Mouse (Mus musculus): Measurements from ENCODE around the gene Spag7. TPM values are rescaled to one million over a fixed set of nuclear protein-coding genes. Genes with fewer than 3 reads are reported as not detected.

Gene Spag7
- polyA plus RNA-seq, 1 experiment from 2014 or later, result 149 TPM

DNA sequence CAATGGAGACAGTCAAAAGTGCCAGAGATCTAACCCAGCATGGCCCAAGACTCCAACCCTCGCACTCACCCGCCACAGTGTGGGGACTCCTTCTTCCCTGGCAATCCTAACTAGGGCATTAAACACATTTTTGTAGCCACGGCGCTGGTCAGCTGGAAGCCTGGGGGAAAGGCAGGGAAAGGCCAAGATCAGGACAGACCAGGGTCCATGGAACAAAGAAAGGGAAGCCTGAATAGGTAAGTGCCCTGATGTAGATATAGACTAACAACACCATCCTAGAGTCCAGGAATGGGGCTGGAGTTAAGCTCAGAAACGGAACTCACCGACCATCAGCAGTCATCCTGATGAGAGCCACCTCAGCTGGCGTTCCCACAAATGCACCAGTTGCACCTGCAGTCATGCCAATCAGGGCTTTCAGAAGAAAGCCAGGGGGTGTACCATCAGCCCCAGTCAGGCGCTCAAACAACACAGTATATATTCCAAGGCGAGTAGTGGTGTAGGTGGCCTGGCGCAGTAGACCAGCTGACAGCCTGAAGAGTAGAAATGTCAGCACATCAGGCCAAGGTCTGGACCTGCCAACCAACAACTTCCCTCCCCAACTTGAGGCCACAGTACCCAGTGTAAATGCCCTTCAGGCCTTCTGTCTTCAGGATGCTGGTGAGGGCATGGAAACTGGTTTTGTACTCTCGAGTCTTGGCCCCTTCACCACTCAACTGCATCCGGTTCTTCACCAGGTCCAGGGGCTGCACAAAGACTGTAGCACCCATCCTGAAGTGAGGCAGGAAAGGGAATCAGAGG lies 23.6 kb downstream of the Spag7 start:
- ATAC-seq (ENCODE audit: low FRiP score), result no peak
- Histone ChIP-seq H3K36me3 (replicated peaks) (peaks cover 51% of the 10 kb centered on the region), H3K4me2 (peak overlapping the region; percentile 73), H3K9ac (peak overlapping the region; percentile 86), H3K4me3 (replicated peaks) (peak overlapping the region; percentile 78), H3K4me1 (peaks cover 38% of the 10 kb centered on the region), H3K27ac (no peak overlapping the region), H3K27me3 (no peaks in the 10 kb centered on the region), H3K9me3 (no peaks in the 10 kb centered on the region)
- WGBS, result 92% methylated on average over 12 of the region's 12 CpGs

DNA sequence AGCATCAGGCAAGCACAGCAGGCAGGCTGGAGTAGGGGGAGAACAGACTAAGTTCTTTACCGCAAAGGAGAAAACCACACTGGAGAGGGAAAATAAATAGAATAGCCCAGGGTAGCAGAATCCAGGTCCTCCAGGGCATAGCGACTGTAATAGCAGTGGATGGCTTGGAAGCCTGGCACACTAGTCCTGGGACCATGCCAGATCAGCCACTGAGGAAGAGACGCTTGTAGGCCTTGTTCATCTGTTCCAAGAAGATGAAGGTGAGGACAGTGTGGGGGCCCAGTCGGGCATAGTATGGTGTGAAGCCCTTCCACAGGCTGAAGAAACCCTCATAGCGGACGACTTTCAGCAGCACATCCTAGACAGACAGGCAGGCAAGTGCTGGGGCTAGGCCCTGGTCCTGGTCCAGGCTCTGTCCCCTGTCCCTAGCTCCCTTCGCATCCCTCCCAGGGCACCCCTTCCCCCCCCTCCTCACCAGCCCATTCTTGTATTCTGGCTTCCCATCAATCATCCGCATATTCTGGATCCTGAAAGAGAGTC lies 24.6 kb downstream of the Spag7 start:
- 0 out of 2 replicates have a peak overlapping the region, but pooled peaks have one; percentile 27 for H3K9ac ChIP-seq
- peaks cover 41% of the 10 kb centered on the region for H3K36me3 ChIP-seq (replicated peaks)
- no peak for ATAC-seq (ENCODE audit: low FRiP score)
- no peak overlapping the region for H3K4me3 ChIP-seq (replicated peaks)
- H3K4me1 ChIP-seq, result peaks cover 34% of the 10 kb centered on the region
- H3K4me2 ChIP-seq, result no peak overlapping the region
- no peak overlapping the region for H3K27ac ChIP-seq
- WGBS, result 92% methylated on average over 8 of the region's 8 CpGs
- H3K27me3 ChIP-seq, result no peaks in the 10 kb centered on the region
- H3K9me3 ChIP-seq, result no peaks in the 10 kb centered on the region

DNA sequence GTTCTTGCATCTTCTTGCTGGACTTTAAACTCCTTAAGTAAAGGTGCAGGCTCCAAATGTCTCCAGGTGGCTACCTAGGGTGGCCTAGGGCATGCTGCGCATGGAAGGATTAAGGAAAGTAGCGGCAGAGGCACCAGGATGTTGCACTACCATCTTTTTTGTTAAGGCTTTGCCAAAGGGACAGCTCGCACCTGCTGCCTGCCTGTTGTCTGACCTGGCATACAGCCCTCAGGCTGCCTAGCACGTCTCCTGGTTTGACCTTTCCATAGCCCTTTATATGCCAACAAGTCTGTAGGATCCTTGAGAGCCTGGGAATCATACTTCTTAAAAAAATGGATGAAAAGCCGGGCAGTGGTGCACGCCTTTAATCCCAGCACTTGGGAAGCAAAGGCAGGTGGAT lies 26.2 kb downstream of the Spag7 start:
- H3K27ac ChIP-seq, result no peak overlapping the region
- no peaks in the 10 kb centered on the region for H3K9me3 ChIP-seq
- no peak overlapping the region for H3K4me3 ChIP-seq (replicated peaks)
- peaks cover 19% of the 10 kb centered on the region for H3K4me1 ChIP-seq
- WGBS, result 87% methylated on average over 6 of the region's 6 CpGs
- no peak overlapping the region for H3K9ac ChIP-seq
- no peak overlapping the region for H3K4me2 ChIP-seq
- ATAC-seq (ENCODE audit: low FRiP score), result no peak
- H3K27me3 ChIP-seq, result 0 out of 2 replicates have a peak, but pooled peaks cover 4% of the 10 kb centered on the region
- peaks cover 28% of the 10 kb centered on the region for H3K36me3 ChIP-seq (replicated peaks)

DNA sequence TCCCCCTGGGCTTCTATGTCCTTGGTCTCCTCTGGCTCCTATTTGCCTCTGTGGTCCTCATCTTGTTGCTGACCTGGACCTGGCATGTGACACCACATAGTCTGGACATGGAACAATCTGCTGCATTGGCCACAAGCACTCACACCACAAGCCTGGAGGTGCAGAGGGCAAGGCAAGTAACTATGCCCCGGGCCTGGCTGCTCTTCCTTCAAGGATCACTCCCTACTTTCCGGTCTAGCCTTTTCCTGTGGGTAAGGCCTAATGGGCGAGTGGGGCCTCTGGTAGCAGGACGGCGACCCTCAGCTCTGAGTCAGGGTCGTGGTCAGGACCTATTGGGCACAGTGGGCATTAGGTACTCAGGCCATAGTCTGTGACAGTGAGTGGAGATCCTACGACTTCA lies 28.0 kb downstream of the Spag7 start:
- Histone ChIP-seq H3K27me3 (0 out of 2 replicates have a peak, but pooled peaks cover 4% of the 10 kb centered on the region), H3K36me3 (replicated peaks) (peaks cover 28% of the 10 kb centered on the region), H3K4me3 (replicated peaks) (no peak overlapping the region), H3K27ac (no peak overlapping the region), H3K4me1 (peaks cover 15% of the 10 kb centered on the region), H3K9me3 (no peaks in the 10 kb centered on the region), H3K9ac (no peak overlapping the region), H3K4me2 (no peak overlapping the region)
- WGBS, result 84% methylated on average over 7 of the region's 7 CpGs
- no peak for ATAC-seq (ENCODE audit: low FRiP score)

DNA sequence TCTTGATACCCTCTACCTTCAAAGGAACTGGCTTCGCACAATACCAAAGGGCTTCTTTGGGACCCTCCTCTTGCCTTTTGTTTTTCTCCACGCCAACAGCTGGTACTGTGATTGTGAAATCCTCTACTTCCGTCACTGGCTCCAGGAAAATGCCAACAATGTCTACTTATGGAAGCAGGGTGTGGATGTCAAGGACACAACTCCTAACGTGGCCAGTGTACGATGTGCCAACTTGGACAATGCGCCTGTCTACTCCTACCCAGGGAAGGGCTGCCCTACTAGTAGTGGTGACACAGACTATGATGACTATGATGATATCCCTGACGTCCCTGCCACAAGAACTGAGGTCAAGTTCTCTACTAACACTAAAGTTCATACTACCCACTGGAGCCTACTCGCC lies 29.2 kb downstream of the Spag7 start:
- H3K4me3 ChIP-seq (replicated peaks), result no peak overlapping the region
- ATAC-seq (ENCODE audit: low FRiP score), result no peak

DNA sequence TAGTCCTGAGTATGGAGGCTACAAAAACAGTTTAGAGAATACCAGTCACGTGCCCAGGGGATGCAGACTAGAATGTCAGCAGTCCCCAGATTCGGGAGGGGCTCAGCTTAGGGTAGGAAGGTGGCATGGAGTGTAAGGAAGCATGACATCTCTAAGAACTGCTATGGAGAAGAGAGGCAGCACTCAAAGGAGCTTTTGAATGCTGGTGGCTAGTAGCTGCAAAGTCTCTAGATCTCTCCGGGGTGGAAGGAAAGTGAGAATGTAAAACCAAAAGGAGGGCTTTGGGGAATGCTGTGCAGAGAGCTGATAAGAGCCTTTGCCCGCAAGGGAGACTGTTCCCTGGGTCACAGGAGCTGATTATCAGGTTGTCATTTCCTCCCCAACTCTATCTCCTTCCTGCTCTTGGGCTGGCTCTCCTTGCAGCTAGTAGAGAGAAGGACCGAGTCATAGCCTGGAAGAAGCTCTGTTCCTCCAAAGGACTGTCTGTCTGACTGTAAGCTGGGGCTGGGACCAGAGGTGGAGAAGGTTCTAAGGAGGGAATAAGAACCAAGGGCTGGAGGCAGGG lies 30.4 kb downstream of the Spag7 start, which contains the start of gene Gp1ba:
TSS of gene Gp1ba (plus strand) at position 409 of the 565 bp plus-strand sequence.
- no peak for ATAC-seq (ENCODE audit: low FRiP score)
- H3K4me3 ChIP-seq (replicated peaks), result no peak within 1 kb of the TSS
- H3K27me3 ChIP-seq, result 0 out of 2 replicates have a peak, but pooled peaks cover 4% of the 10 kb centered on the region
- H3K4me1 ChIP-seq, result no peaks in the 10 kb centered on the region
- peaks cover 13% of the 10 kb centered on the region; the same call in 1 of the 2 replicates for H3K36me3 ChIP-seq (replicated peaks)
- 67% methylated on average over 5 of the region's 5 CpGs for WGBS
- no peak within 1 kb of the TSS for H3K4me2 ChIP-seq
- no peak within 1 kb of the TSS for H3K27ac ChIP-seq
- no peaks in the 10 kb centered on the region for H3K9me3 ChIP-seq
- no peak within 1 kb of the TSS for H3K9ac ChIP-seq

More for the DNA sequence above, 29.2 kb downstream of the Spag7 start:
- H3K36me3 ChIP-seq (replicated peaks), result peaks cover 23% of the 10 kb centered on the region
- no peaks in the 10 kb centered on the region for H3K9me3 ChIP-seq
- H3K4me2 ChIP-seq, result no peak overlapping the region
- 85% methylated on average over 8 of the region's 8 CpGs for WGBS
- H3K27ac ChIP-seq, result no peak overlapping the region
- H3K4me1 ChIP-seq, result 0 out of 2 replicates have a peak, but pooled peaks cover 2% of the 10 kb centered on the region
- 0 out of 2 replicates have a peak, but pooled peaks cover 4% of the 10 kb centered on the region for H3K27me3 ChIP-seq
- H3K9ac ChIP-seq, result no peak overlapping the region

DNA sequence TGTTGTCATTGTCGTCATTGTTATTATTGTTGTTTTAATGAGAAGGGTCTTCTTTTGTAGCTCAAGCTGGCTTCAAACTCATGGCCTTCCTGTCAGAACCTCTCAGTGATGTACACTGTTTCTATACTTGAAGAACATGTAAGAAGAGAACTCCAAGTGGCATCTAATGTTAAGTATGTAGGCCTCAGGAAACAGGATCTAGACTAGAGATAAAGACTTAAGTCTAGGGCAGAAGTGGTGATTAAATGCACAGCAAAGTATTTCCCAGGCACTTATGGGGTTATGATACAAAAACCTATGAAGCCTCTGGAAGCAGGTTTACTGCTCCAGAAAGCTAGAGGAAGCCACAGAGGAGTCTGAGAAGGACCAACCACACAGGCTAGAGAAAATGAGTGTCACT lies 30.9 kb downstream of the Spag7 start:
- Histone ChIP-seq H3K27me3 (0 out of 2 replicates have a peak, but pooled peaks cover 4% of the 10 kb centered on the region), H3K27ac (no peak overlapping the region), H3K4me1 (no peaks in the 10 kb centered on the region), H3K4me2 (no peak overlapping the region), H3K4me3 (replicated peaks) (no peak overlapping the region), H3K36me3 (replicated peaks) (peaks cover 8% of the 10 kb centered on the region; the same call in 1 of the 2 replicates), H3K9ac (no peak overlapping the region), H3K9me3 (no peaks in the 10 kb centered on the region)
- 84% methylated on average over 1 of the region's 1 CpGs for WGBS
- ATAC-seq (ENCODE audit: low FRiP score), result no peak

DNA sequence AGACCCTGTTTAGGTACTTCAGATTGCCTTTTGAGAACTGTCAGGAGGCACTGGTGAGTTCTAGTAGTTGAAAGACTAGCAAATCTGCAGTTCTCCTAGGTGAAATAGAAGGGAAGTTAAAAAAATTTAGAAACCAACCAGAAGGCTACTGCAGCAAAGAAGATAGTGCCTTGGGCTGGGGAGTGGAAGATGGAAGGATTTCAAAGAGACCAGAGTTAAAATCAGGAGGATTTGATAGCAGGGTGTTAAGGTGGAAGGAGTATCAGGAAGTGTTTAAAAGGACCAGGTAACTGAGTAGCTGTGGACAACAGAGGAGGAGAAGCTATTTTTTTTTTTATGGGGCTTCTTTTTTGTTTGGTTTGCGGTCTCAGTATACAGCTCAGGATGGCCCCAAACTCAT lies 31.5 kb downstream of the Spag7 start:
- no peak for ATAC-seq (ENCODE audit: low FRiP score)
- H3K4me3 ChIP-seq (replicated peaks), result no peak overlapping the region
- no peaks in the 10 kb centered on the region for H3K9me3 ChIP-seq
- no peak overlapping the region for H3K27ac ChIP-seq
- no peak overlapping the region for H3K4me2 ChIP-seq
- 0 out of 2 replicates have a peak, but pooled peaks cover 4% of the 10 kb centered on the region for H3K27me3 ChIP-seq
- no peaks in the 10 kb centered on the region for H3K4me1 ChIP-seq
- H3K9ac ChIP-seq, result no peak overlapping the region
- peaks cover 3% of the 10 kb centered on the region; the same call in 1 of the 2 replicates for H3K36me3 ChIP-seq (replicated peaks)
- 93% methylated on average over 1 of the region's 1 CpGs for WGBS

DNA sequence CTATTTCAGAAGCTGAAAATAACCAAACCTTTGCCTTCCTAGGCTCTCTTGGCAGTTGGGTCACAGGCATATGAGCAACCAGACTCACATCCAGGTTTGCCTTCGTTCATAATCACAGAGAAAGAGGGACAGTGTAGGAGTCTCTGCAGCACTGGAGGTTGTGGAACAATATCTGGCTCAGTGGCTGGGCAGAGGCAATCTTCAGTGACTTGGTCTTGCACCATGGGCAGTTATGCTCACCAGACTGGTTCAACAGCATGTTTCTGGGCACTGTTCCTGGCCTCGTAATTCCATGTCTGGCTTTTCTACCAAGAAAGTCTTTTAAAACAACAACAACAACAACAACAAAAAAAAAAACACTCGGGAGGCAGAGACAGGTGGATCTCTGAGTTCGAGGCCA lies 33.6 kb downstream of the Spag7 start:
- no peak overlapping the region for H3K4me2 ChIP-seq
- no peak overlapping the region for H3K27ac ChIP-seq
- no peak overlapping the region for H3K9ac ChIP-seq
- H3K36me3 ChIP-seq (replicated peaks), result no peaks in the 10 kb centered on the region
- no peak for ATAC-seq (ENCODE audit: low FRiP score)
- H3K9me3 ChIP-seq, result no peaks in the 10 kb centered on the region
- no peak overlapping the region for H3K4me3 ChIP-seq (replicated peaks)
- H3K4me1 ChIP-seq, result no peaks in the 10 kb centered on the region
- H3K27me3 ChIP-seq, result 0 out of 2 replicates have a peak, but pooled peaks cover 4% of the 10 kb centered on the region
- 81% methylated on average over 4 of the region's 4 CpGs for WGBS

DNA sequence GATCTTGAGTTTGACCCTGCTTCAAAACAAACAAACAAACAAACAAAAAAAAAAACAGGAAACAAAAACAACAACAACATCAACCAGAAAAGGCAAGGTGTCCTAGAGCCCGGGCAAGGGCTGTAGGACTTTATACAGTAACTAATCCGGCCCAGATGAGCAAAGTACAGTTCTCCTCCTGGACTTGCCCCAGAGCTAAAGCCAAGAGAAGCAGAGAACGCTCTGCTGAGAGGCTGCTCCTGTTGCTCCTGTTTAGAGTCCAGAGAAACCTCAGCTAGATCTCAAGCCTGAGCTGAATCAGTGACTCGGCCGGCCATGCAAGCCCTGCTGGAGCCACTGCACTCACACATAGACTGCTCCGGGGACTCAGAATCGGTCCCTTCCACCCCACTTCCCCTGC lies 39.1 kb downstream of the Spag7 start:
- Histone ChIP-seq H3K9me3 (no peaks in the 10 kb centered on the region), H3K27ac (no peak overlapping the region), H3K9ac (no peak overlapping the region), H3K36me3 (replicated peaks) (no peaks in the 10 kb centered on the region), H3K4me1 (no peaks in the 10 kb centered on the region), H3K4me3 (replicated peaks) (no peak overlapping the region), H3K27me3 (no peaks in the 10 kb centered on the region), H3K4me2 (no peak overlapping the region)
- 74% methylated on average over 7 of the region's 7 CpGs for WGBS
- ATAC-seq (ENCODE audit: low FRiP score), result no peak

DNA sequence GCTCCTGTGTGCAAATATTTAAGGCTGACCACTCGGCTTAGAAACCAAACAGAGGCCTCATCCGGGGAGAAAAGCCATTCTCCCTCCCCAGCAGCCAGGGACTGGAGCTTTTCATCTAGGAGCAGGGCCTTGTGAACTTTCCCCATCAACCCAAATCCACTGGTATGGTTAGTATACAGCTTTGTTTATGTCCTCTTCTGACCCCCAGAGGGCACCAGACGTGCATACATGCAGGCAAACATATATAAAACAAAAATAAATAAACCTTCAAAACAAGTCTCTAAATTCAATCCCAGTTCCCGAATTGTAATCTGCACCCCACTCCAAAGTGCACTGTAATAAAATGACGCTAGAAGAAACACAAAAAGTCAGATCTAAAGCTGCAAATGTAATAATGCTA lies 39.7 kb downstream of the Spag7 start:
- H3K9me3 ChIP-seq, result no peaks in the 10 kb centered on the region
- H3K27me3 ChIP-seq, result no peaks in the 10 kb centered on the region
- H3K27ac ChIP-seq, result no peak overlapping the region
- ATAC-seq (ENCODE audit: low FRiP score), result no peak
- no peak overlapping the region for H3K9ac ChIP-seq
- no peak overlapping the region for H3K4me2 ChIP-seq
- no peaks in the 10 kb centered on the region for H3K36me3 ChIP-seq (replicated peaks)
- no peaks in the 10 kb centered on the region for H3K4me1 ChIP-seq
- no peak overlapping the region for H3K4me3 ChIP-seq (replicated peaks)
- WGBS, result 54% methylated on average over 5 of the region's 5 CpGs

DNA sequence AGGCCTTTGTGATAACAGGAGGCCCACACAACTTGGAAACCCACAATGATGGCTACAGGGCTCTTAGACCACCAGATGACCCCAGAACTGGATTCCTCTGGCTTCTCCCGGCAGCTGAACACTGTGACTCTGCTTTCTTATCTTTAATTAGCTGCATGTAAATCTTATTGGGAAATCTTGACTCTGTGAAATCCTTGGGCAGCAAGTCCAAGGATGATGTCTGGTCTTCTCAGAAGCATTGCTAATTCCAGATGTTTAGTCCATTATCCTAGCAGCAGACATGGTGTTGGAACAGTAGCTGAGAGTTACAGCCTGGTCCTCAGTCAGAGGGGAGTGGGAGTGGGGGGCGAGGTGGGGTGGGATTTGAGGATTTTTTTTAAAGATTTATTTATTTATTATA lies 40.8 kb downstream of the Spag7 start:
- Histone ChIP-seq H3K4me2 (no peak overlapping the region), H3K4me1 (no peaks in the 10 kb centered on the region), H3K27ac (no peak overlapping the region), H3K27me3 (no peaks in the 10 kb centered on the region), H3K9me3 (no peaks in the 10 kb centered on the region), H3K36me3 (replicated peaks) (no peaks in the 10 kb centered on the region), H3K4me3 (replicated peaks) (no peak overlapping the region), H3K9ac (no peak overlapping the region)
- no peak for ATAC-seq (ENCODE audit: low FRiP score)
- WGBS, result 78% methylated on average over 2 of the region's 2 CpGs
